Mouse (Mus musculus) E14TG2a.4 (cell line): ENCODE results near the gene Pdhx.

Source experiments
- H3K27me3 ChIP-seq: 2 replicates; pipeline ENCODE4 v1.6.1; 2014; ENCODE audit warnings: low read length, control low read depth; ENCODE audit not compliant: insufficient read depth
- H3K36me3 ChIP-seq: 2 replicates; pipeline ENCODE4 v1.6.1; 2014; ENCODE audit warnings: low read length, control low read depth; ENCODE audit not compliant: insufficient read depth
- H3K4me1 ChIP-seq: replicated peaks from 2 replicates; pipeline ENCODE4 v1.6.1; 2014; ENCODE audit warnings: low read depth, low read length, control low read depth
- H3K4me3 ChIP-seq: replicated peaks from 2 replicates; pipeline ENCODE4 v1.5.1; 2014; ENCODE audit warnings: mild to moderate bottlenecking, low read length
- H3K9me3 ChIP-seq: 2 replicates; pipeline ENCODE4 v1.6.1; 2014; ENCODE audit warnings: low read length, control low read depth
- CTCF ChIP-seq: conservative IDR thresholded peaks from 2 replicates; pipeline ENCODE4 v1.5.1; 2014; ENCODE audit warnings: low read length
- NANOG ChIP-seq: IDR thresholded peaks from 2 replicates; pipeline ENCODE4 v1.6.1; 2014; ENCODE audit warnings: borderline replicate concordance, low read length, mixed read lengths
- POU5F1 ChIP-seq: IDR thresholded peaks from 2 replicates; pipeline ENCODE4 v1.6.1; 2014; ENCODE audit warnings: low read length, borderline replicate concordance

The Pdhx gene

DNA sequence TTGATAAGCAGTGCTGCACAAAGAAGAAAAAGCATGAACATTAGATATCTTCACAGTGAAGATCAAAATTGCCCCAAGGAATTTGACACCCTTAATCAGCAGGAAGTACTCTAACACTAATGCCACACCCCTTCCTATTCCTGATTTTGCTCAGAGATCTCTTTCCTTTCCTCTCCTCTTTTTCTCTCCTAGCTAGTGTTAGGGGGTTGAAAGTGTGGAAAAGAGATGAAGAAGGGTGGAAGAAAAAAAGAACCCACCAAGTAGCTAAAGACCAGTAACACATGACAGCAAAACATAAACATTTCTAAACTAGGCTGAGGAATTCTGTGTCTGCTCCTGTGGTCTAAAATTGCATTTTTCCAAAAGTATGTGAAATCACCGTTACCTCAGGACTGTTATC is 4.7 kb downstream of the Pdhx start:
- Histone ChIP-seq H3K4me3 (no peak overlapping the region), H3K27me3 (no peaks in the 10 kb centered on the region), H3K4me1 (peaks cover 16% of the 10 kb centered on the region; the same call in 1 of the 2 replicates), H3K9me3 (0 out of 2 replicates have a peak, but pooled peaks cover 3% of the 10 kb centered on the region), H3K36me3 (peaks cover 17% of the 10 kb centered on the region; the same call in 1 of the 2 replicates)
- no peak for TF ChIP-seq CTCF
- TF ChIP-seq NANOG: no peak
- TF ChIP-seq POU5F1: no peak

GRCm38 (mm10) chr2:103067552-103068207 is 5.6 kb downstream of the Pdhx start:
- H3K4me1 ChIP-seq: peaks cover 19% of the 10 kb centered on the region; the same call in 1 of the 2 replicates
- TF ChIP-seq CTCF: no peak
- TF ChIP-seq NANOG: no peak
- TF ChIP-seq POU5F1: no peak
- no peak overlapping the region for H3K4me3 ChIP-seq
- H3K9me3 ChIP-seq: 0 out of 2 replicates have a peak, but pooled peaks cover 3% of the 10 kb centered on the region
- peaks cover 17% of the 10 kb centered on the region; the same call in 1 of the 2 replicates for H3K36me3 ChIP-seq
- H3K27me3 ChIP-seq: no peaks in the 10 kb centered on the region

GRCm38 (mm10) chr2:103066683-103067551 is 6.4 kb downstream of the Pdhx start:
- H3K36me3 ChIP-seq: peaks cover 17% of the 10 kb centered on the region; the same call in 1 of the 2 replicates
- TF ChIP-seq NANOG (no peak), CTCF (no peak)
- H3K27me3 ChIP-seq: no peaks in the 10 kb centered on the region
- no peak overlapping the region for H3K4me3 ChIP-seq
- peaks cover 14% of the 10 kb centered on the region; the same call in 1 of the 2 replicates for H3K4me1 ChIP-seq
- H3K9me3 ChIP-seq: 0 out of 2 replicates have a peak, but pooled peaks cover 3% of the 10 kb centered on the region

- Histone ChIP-seq H3K4me1 (0 out of 2 replicates have a peak, but pooled peaks cover 3% of the 10 kb centered on the region), H3K36me3 (peaks cover 6% of the 10 kb centered on the region), H3K4me3 (no peak overlapping the region), H3K9me3 (no peaks in the 10 kb centered on the region), H3K27me3 (no peaks in the 10 kb centered on the region)
- TF ChIP-seq CTCF (0 out of 2 replicates have a peak, but pooled peaks have one; percentile 10), NANOG (no peak)
Observed at GRCm38 (mm10) chr2:103062865-103063264, 10.4 kb downstream of the Pdhx start.

DNA sequence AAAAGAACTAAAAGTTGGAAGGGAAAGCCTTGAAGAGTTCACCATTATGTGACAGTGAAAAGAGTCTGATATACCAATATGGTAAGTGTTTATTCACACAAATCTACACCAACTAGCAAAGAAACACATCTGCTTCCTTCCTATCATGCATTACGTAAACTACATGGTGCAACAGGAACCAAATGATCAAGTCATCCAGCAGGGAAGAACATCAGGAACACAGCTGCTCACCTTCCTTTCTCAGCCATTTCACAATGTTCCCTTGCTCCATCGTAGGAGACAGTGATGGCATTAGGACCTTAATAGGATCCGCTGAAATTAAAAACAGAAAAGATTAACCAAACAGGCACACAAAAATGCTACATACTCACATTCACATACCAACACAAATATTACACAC is 15.0 kb downstream of the Pdhx start:
- TF ChIP-seq POU5F1: no peak
- TF ChIP-seq CTCF: no peak
- H3K27me3 ChIP-seq: no peaks in the 10 kb centered on the region

DNA sequence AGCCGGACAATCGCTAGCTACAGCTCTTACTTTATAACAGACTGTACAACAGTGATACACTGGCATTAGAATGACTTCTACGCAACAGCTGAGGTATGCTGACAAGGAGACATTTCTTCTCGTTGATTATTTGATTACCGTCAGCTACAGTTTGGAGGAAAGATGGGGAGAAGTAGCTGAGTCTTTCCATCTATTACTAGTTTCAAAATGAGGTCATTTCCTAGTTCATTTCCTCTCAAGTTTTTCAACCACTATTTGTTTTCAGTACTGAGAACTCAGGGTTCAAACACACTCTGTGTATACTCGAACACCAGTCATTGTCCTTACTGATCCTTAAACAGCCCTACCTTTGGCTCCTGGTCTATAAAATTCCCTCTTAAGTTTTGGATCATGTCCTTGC is 17.5 kb downstream of the Pdhx start:
- no peak for TF ChIP-seq POU5F1
- no peak for TF ChIP-seq CTCF
- TF ChIP-seq NANOG: no peak
- H3K4me3 ChIP-seq: no peak overlapping the region
- peaks cover 10% of the 10 kb centered on the region; the same call in 1 of the 2 replicates for H3K4me1 ChIP-seq
- H3K9me3 ChIP-seq: no peaks in the 10 kb centered on the region
- H3K27me3 ChIP-seq: no peaks in the 10 kb centered on the region
- H3K36me3 ChIP-seq: peaks cover 12% of the 10 kb centered on the region

More for the DNA sequence above, 15.0 kb downstream of the Pdhx start:
- H3K4me3 ChIP-seq: no peak overlapping the region
- H3K4me1 ChIP-seq: 0 out of 2 replicates have a peak, but pooled peaks cover 3% of the 10 kb centered on the region
- H3K36me3 ChIP-seq: peaks cover 6% of the 10 kb centered on the region
- H3K9me3 ChIP-seq: no peaks in the 10 kb centered on the region

- TF ChIP-seq NANOG (no peak), CTCF (no peak), POU5F1 (no peak)
- Histone ChIP-seq H3K36me3 (peaks cover 6% of the 10 kb centered on the region), H3K9me3 (no peaks in the 10 kb centered on the region), H3K27me3 (no peaks in the 10 kb centered on the region), H3K4me1 (peaks cover 10% of the 10 kb centered on the region; the same call in 1 of the 2 replicates), H3K4me3 (no peak overlapping the region)
Observed at GRCm38 (mm10) chr2:103051937-103052893, 21.1 kb downstream of the Pdhx start.

DNA sequence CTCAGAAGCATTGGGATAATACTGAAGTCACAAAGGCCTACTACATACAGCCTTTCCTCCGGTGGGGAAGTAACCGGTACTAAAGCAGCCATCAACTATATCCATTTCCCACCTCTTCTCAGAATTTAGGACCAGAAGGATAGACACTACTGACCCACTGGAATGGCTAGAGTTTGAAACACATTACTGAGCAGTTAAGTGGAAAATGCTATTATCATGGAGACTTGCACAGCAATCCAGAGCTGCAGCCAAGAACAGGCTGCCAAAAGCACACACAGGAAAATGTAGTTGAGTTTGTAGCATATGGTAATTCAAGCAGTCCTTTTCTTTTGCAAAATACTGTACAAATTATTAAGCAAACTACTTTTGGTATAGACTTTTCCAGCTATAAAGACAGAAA is 28.0 kb downstream of the Pdhx start:
- H3K4me3 ChIP-seq: no peak overlapping the region
- TF ChIP-seq CTCF: no peak
- TF ChIP-seq NANOG: no peak
- TF ChIP-seq POU5F1: no peak
- H3K36me3 ChIP-seq: peaks cover 23% of the 10 kb centered on the region; the same call in 1 of the 2 replicates
- H3K9me3 ChIP-seq: no peaks in the 10 kb centered on the region
- no peaks in the 10 kb centered on the region for H3K4me1 ChIP-seq
- H3K27me3 ChIP-seq: no peaks in the 10 kb centered on the region
